Mouse (Mus musculus) lung, postnatal 0 days (tissue): ENCODE results near the gene Adamts6. TPM values are rescaled to one million over a fixed set of nuclear protein-coding genes. Genes with fewer than 3 reads are reported as not detected.

Source experiments
- ATAC-seq: fragments of 200-750 bp; cut with Nextera tagmentation; 2 replicates; pipeline ENCODE4 v1.8.0; 2017; ENCODE audit warnings: moderate library complexity
- DNase-seq: peaks from one replicate; pipeline ENCODE4 v3.0.0-alpha.2; 2016; ENCODE audit warnings: low spot score
- H3K27ac ChIP-seq: fragments of 300-500 bp; sonication (generic); 2 replicates; pipeline ENCODE4 v1.5.1; 2014; ENCODE audit warnings: antibody characterized with exemption, mild to moderate bottlenecking, low read length, mixed read lengths
- H3K27me3 ChIP-seq: fragments of 300-500 bp; sonication (generic); replicated peaks from 2 replicates; pipeline ENCODE4 v1.6.1; 2014; ENCODE audit warnings: low read length, mixed read lengths; ENCODE audit not compliant: insufficient read depth
- H3K36me3 ChIP-seq: fragments of 300-500 bp; sonication (generic); 2 replicates; pipeline ENCODE4 v1.6.1; 2014; ENCODE audit warnings: low read length, mixed read lengths; ENCODE audit not compliant: insufficient read depth
- H3K4me1 ChIP-seq: fragments of 300-500 bp; sonication (generic); 2 replicates; pipeline ENCODE4 v1.6.1; 2014; ENCODE audit warnings: antibody characterized with exemption, low read depth, low read length, mixed read lengths; ENCODE audit not compliant: insufficient read depth
- H3K4me2 ChIP-seq: fragments of 300-500 bp; sonication (generic); replicated peaks from 2 replicates; pipeline ENCODE4 v1.6.1; 2014; ENCODE audit warnings: low read depth, mild to moderate bottlenecking, low read length, moderate library complexity, mixed read lengths
- H3K4me3 ChIP-seq: fragments of 300-500 bp; sonication (generic); 2 replicates; pipeline ENCODE4 v1.5.1; 2014; ENCODE audit warnings: low read depth, low read length
- H3K9ac ChIP-seq: fragments of 300-500 bp; sonication (generic); replicated peaks from 2 replicates; pipeline ENCODE4 v1.6.1; 2014; ENCODE audit warnings: low read depth, mild to moderate bottlenecking
- H3K9me3 ChIP-seq: fragments of 300-500 bp; sonication (generic); 2 replicates; pipeline ENCODE4 v1.6.1; 2016; ENCODE audit warnings: low read length, mixed read lengths
- CTCF ChIP-seq: IDR thresholded peaks from 2 replicates; pipeline ENCODE4 v1.5.1; 2016; ENCODE audit warnings: antibody characterized with exemption, mild to moderate bottlenecking
- EP300 ChIP-seq: IDR thresholded peaks from 2 replicates; pipeline ENCODE4 v1.6.1; 2016; ENCODE audit warnings: antibody characterized with exemption, mild to moderate bottlenecking, control low read depth
- WGBS: fragments of 180-500 bp; shearing (Covaris S2); extraction: QIAGEN DNeasy Blood & Tissue Kit; methylation state at CpG from one replicate; pipeline ENCODE4 v1.1.7; 2014; 5-methylcytosine and 5-hydroxymethylcytosine counted together
- polyA plus RNA-seq: library from polyadenylated mRNA; unstranded; fragments of >200 nt; fragmentation: Nextera tagmentation; extraction: Ambion mirVana; gene quantifications from 2 replicates; pipeline ENCODE4 v1.2.1, GENCODE M21; 2015

Adamts6 gene
- polyA plus RNA-seq, 1 experiment from 2014 or later, result 1.1 TPM

GRCm38 (mm10) chr13:104288226-104288859 lies 708 bp downstream of the Adamts6 start:
- TF ChIP-seq CTCF, result no peak
- no peak for TF ChIP-seq EP300
- no peaks in the 10 kb centered on the region for H3K36me3 ChIP-seq
- H3K27me3 ChIP-seq, result no peaks in the 10 kb centered on the region
- H3K4me1 ChIP-seq, result no peaks in the 10 kb centered on the region
- DNase-seq (peak; percentile 71), ATAC-seq (no peak)
- peak overlapping the region; percentile 56 for H3K4me3 ChIP-seq
- H3K27ac ChIP-seq, result peak overlapping the region; percentile 69
- H3K4me2 ChIP-seq, result peak overlapping the region; percentile 64
- H3K9me3 ChIP-seq, result no peaks in the 10 kb centered on the region
- peak overlapping the region; percentile 29; the same call in 1 of the 2 replicates for H3K9ac ChIP-seq
- under 1% methylated on average over 7 of the region's 7 CpGs for WGBS

GRCm38 (mm10) chr13:104289176-104289575 lies 1.5 kb downstream of the Adamts6 start:
- Histone ChIP-seq H3K9ac (no peak overlapping the region), H3K9me3 (no peaks in the 10 kb centered on the region), H3K36me3 (no peaks in the 10 kb centered on the region), H3K4me3 (no peak overlapping the region), H3K4me1 (no peaks in the 10 kb centered on the region), H3K4me2 (no peak overlapping the region), H3K27ac (no peak overlapping the region), H3K27me3 (no peaks in the 10 kb centered on the region)
- ATAC-seq (no peak), DNase-seq (no peak)
- no peak for TF ChIP-seq CTCF
- no peak for TF ChIP-seq EP300

- Histone ChIP-seq H3K9me3 (no peaks in the 10 kb centered on the region), H3K27me3 (no peaks in the 10 kb centered on the region), H3K4me1 (no peaks in the 10 kb centered on the region), H3K4me2 (no peak overlapping the region), H3K36me3 (no peaks in the 10 kb centered on the region), H3K9ac (no peak overlapping the region), H3K27ac (no peak overlapping the region), H3K4me3 (no peak overlapping the region)
- 84% methylated on average over 1 of the region's 1 CpGs for WGBS
- DNase-seq (no peak), ATAC-seq (no peak)
- TF ChIP-seq EP300 (no peak), CTCF (no peak)
Observed at GRCm38 (mm10) chr13:104295472-104295871, 7.8 kb downstream of the Adamts6 start.

- H3K4me2 ChIP-seq, result no peak overlapping the region
- H3K27ac ChIP-seq, result no peak overlapping the region
- no peaks in the 10 kb centered on the region for H3K4me1 ChIP-seq
- no peak for ATAC-seq
- H3K36me3 ChIP-seq, result no peaks in the 10 kb centered on the region
- no peaks in the 10 kb centered on the region for H3K27me3 ChIP-seq
- no peak overlapping the region for H3K9ac ChIP-seq
- no peak for DNase-seq
- TF ChIP-seq EP300, result no peak
- TF ChIP-seq CTCF, result no peak
- no peaks in the 10 kb centered on the region for H3K9me3 ChIP-seq
- 55% methylated on average over 3 of the region's 3 CpGs for WGBS
- no peak overlapping the region for H3K4me3 ChIP-seq
Observed at GRCm38 (mm10) chr13:104329336-104329735, 41.7 kb downstream of the Adamts6 start.

GRCm38 (mm10) chr13:104329742-104330141 lies 42.1 kb downstream of the Adamts6 start:
- Histone ChIP-seq H3K4me2 (no peak overlapping the region), H3K36me3 (no peaks in the 10 kb centered on the region), H3K27ac (no peak overlapping the region), H3K27me3 (no peaks in the 10 kb centered on the region), H3K4me1 (no peaks in the 10 kb centered on the region), H3K4me3 (no peak overlapping the region), H3K9ac (no peak overlapping the region), H3K9me3 (no peaks in the 10 kb centered on the region)
- TF ChIP-seq CTCF, result no peak
- no peak for TF ChIP-seq EP300
- DNase-seq, result peak; percentile 70
- peak; percentile 79 for ATAC-seq
- 59% methylated on average over 2 of the region's 2 CpGs for WGBS

GRCm38 (mm10) chr13:104352590-104352989 lies 65.0 kb downstream of the Adamts6 start:
- Histone ChIP-seq H3K4me2 (no peak overlapping the region), H3K27ac (no peak overlapping the region), H3K36me3 (no peaks in the 10 kb centered on the region), H3K27me3 (no peaks in the 10 kb centered on the region), H3K9me3 (no peaks in the 10 kb centered on the region), H3K4me3 (no peak overlapping the region), H3K9ac (no peak overlapping the region), H3K4me1 (no peaks in the 10 kb centered on the region)
- WGBS, result 48% methylated on average over 5 of the region's 5 CpGs
- no peak for ATAC-seq
- DNase-seq, result no peak
- TF ChIP-seq CTCF (no peak), EP300 (no peak)
